Mouse (Mus musculus): Measurements from ENCODE around the gene Zfp992. TPM values are rescaled to one million over a fixed set of nuclear protein-coding genes. Genes with fewer than 3 reads are reported as not detected.
"Not testable (repeated sequence)": the region's sequence is repeated elsewhere in the genome, so short reads cannot be mapped to it uniquely, and the experiment has no call there.

The Zfp992 gene
- total RNA-seq, 2 experiments from 2014 or later, result 0.56 to 1.0 TPM

DNA sequence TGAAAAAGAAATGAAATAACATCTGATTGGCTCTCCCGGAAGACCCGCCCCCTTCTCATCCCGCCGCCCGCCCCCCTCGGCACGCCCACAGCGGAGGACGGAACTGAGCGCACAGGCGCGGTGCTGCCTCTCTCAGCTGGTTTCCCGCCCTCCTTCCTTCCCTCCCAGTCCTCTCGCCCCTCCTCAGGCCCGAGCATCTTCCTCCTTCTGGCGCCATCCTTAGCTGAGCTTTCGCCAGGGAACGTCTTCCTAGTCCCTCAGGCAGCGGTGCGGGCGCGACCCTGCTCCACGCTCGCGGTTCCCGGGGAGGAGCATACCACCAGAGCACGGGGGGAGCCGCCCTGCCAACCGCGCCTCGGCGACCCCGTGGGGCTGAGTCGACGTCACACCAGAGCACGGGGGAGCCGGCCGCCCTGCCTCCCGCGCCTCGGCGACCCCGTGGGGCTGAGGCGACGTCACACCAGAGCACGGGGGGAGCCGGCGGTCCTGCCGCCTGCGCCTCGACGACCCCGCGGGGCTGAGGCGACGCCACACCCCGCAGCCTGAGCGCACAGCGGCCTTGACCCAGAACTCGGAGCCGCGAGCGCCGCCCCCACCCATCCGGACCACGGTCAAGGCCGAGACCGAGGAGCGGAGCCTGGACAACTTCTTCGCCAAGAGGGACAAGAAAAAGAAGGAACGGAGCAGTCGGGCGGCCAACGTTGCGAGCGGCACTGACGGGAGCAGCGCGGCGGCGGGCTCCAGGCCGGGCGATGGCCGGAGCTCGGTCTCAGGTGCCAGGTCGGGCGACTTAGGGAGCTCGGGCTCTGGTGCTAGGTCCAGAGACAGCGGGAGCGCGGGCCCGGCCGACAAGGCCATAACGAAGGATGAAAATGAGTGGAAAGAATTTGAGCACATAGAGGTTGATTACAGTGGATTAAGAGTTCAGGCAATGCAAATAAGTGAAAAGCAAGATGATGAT lies 26.2 kb downstream of the Zfp992 start:
- not testable (repeated sequence) for DNase-seq

DNA sequence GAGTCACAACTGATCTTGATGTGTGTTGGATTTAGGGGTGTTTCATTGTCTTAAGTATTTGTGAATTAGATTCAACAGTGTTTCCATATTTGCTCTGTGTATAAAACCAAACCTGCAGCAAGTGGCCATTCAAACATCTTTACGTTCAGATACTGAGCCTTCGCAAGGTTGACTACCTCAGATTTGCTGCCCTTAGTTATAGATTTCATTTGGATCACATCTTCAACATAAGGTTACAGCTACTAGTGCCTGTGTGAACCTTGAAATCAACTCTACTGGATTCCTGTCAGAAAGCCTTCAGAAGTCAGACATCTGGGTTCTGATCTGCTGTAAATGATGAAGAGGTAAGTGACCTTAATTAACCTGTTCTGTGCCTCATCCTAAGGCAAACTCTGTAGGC lies 27.4 kb downstream of the Zfp992 start:
- DNase-seq, result not testable (repeated sequence)

DNA sequence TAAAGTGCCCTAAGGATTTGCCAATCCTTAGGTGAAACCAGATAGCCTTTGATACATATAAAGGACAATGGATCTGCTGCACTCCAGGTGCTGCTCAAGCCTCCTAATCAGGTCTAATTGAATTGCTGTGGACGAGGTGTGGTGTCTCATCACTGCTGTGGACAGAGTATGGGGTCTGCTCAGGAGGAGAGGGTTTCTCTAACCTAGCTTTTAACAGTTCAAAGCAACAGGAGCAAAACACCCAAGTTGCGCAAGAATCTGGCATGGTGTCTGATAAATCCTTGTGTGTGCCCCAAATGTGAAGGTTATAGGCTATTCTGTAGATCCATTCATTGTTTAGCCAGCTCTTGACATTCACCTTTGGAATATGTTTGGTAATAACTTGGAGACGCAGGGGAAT lies 28.1 kb downstream of the Zfp992 start:
- not testable (repeated sequence) for DNase-seq

GRCm38 (mm10) chr4:146480376-146481096 lies 31.7 kb downstream of the Zfp992 start:
- not testable (repeated sequence) for DNase-seq

DNA sequence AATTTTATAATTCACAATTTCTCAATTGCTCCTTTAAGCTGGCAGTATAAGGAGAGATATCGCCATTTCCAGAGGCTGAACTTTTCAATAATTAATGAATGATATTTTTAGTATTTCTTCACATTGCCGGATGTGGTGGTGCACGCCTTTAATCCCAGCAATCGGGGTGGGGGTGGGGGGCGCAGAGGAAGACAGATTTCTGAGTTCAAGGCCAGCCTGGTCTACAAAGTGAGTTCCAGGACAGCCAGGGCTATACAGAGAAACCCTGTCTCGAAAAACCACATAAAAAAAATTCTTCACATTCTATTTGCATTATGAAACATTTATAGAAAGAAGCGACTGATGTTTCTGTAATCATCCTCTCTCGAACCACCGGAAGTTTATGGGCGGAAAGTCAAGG lies 33.7 kb downstream of the Zfp992 start:
- not testable (repeated sequence) for DNase-seq

DNA sequence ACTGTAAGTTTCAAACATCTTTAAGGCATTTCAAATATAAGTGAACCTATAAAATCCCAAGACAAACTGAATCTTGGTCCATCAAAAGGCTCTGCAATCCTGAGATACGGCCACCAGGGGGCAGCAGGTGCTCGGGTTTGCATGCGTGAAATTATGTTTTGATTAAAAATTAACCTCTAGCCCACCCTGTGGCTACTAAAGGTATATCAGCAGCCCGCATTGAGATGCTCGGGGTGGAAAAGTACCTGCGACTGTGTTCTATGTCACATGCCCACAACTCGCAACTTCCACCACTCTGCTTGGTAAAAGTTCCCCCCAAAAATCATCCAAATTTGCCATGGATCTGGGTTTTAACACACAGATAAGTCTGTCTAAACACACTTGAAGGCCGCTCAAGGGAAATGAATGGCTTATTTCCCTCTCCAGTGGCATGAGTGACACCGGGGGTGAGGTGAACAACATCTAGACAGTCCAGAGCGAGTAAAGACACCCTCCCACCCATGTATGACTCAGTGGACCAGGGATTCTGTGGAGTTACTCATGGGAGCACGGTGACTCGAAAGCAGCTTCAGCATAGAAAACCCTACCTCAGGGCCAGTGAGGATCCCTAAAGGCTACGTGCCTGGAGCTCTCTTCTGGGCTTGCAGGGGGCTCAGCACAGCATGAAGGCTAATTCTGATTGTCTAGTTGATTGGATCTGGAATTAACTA lies 34.9 kb downstream of the Zfp992 start:
- not testable (repeated sequence) for DNase-seq

DNA sequence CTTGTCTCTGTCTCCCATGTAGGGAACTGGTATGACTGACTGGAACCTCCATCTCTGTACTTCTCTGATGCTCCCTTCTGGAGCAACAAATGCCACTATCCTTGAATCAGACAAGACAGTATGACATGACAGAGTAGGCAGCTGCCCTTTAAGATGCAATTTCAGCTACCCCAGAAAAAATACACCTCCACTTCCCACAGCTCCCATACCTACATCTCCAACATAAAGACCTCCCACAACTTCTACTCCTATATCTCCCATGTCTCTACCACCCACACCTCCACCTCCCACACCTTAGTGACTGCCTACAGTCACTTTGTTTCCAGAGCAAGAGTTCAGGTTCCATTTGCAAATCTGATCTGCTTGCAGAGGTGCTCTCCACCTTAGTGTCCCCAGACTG lies 35.9 kb downstream of the Zfp992 start:
- not testable (repeated sequence) for DNase-seq

DNA sequence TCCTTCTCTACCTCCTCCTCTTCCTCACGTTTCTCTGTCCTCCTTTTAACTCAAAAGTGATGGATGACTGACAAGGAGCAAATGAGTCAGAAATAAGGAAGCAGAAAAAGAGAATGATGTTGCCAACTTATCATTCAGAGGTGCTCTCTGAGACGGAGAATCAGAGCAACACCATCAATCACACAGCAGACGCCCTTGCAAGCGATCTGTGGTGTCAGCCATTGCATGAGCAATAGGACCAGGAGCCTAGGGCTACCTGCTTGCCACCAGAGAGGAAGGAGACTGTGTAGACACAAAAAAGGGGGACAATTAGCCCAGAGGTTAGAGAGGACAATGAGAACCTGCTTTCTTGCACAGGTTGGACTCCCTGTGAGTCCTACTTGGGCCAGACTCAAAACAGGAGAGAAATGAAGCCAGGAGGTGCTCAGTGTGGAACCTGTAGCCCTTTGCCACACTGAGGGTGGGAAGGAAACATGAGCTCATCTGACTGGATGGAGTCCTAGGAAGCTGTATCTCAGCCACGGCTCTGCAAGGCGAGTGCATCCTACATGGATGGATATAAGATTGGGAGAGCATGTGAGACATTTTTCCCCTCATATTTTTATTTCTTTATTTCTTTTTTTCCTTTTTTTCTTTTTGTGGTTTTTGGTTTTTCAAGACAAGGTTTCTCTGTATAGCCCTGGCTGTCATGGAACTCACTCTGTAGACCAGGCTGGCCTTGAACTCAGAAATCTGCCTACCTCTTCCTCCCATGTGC lies 36.5 kb downstream of the Zfp992 start:
- DNase-seq, result not testable (repeated sequence)

DNA sequence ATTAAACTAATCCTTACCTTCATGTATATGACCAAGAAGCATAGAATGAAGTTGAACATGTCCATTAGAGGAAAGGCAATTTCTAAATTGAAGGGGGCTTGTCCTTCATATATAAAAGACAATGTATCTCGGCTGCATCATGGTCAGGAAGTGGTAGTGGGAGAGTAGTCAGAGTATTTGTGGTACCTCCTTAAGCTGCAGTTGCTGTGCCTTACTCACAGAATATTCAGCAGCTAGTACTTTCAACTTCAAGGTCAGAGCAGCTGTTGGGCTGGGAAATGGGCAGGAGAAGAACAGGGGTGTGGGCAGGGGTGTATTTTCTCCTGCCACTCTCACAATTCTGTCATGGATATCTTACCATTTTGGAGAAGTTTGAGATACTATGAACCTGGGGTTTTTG lies 37.9 kb downstream of the Zfp992 start:
- DNase-seq, result not testable (repeated sequence)

DNA sequence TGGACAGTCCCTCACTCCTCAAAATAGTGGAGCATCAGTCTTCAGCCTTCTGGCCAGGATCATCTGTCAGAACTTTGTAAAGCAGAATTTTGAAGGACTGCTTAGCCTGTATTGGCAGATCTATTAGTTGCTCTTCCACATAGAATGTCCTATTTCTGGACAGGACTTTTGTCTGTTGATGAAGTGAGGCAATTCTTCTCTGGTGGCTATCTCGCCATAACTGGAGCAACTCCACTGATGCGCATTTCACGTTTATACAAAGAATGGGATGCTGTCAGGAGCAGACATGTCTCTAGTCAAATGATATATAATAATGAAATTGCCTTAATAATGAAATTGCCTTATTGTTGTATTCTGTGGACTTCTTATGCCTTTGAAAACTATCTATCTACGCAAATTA lies 40.4 kb downstream of the Zfp992 start:
- DNase-seq, result not testable (repeated sequence)

DNA sequence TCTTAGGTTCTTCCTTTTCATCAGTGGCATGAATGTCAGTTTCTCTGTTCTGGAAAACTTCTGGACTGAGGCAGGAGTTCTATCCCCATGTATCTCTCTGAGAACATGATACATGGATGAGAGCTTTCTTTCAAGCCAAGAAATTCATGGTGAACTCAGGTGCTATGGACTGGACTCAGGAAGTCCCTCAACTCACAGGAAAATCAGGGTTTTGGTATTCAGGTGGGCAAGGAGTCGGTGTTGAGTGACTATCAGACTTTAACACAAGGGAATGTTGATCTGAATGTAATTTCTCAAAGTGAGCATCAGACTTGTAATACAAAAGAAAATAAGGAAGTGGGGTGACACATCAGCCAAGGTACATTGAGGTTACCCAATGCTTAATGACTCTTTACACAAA lies 43.2 kb downstream of the Zfp992 start:
- DNase-seq, result not testable (repeated sequence)

DNA sequence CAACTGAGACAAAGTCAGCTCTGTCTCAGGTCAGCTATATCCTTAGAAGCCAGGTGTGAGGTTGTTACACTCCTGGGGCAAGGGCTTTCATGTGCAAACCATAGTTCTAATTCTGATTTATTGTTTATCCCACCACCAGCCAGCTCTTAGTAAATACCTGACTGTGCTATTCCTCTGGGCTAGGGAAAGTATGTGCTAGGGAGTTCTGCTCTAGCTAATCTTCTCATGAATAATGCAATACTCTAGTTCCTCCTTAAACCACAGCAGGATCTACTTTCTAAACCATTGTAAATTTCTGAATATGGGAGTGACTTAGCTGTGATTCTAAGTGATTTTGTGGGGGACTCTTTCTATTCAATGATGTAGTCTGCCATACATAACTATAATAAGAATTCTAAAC lies 43.6 kb downstream of the Zfp992 start:
- DNase-seq, result no peak

GRCm38 (mm10) chr4:146492851-146493250 lies 44.0 kb downstream of the Zfp992 start:
- DNase-seq, result no peak

GRCm38 (mm10) chr4:146493319-146493907 lies 44.6 kb downstream of the Zfp992 start:
- not testable (repeated sequence) for DNase-seq

GRCm38 (mm10) chr4:146494980-146495379 lies 46.2 kb downstream of the Zfp992 start:
- DNase-seq, result no peak

DNA sequence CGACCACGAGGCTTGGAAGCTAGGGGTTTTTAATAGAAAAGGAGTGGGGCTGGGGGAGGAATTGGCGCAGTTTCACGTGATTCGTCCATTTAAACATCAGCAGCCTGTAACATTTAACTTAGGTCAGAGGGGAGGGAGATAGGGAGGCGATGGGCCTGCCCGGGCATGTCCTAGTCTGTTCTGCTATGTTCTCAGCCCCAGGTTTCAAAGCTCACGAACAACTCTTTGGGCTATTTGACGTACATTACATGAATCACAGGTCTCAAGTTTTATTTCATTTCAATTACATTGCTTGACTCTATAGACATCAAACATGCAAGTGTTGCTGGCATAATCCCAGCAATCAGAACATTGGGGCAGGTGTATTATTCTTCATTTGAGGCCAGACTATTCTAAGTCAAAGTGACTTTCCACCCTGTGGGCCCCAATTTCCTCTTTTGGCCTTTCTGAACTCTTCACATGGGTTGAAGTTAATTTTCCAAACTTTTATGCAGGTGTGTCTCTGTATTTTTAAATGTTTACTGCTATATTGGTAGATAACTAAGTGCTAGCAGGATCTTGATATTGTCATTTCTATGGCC lies 49.0 kb downstream of the Zfp992 start:
- DNase-seq, result not testable (repeated sequence)

DNA sequence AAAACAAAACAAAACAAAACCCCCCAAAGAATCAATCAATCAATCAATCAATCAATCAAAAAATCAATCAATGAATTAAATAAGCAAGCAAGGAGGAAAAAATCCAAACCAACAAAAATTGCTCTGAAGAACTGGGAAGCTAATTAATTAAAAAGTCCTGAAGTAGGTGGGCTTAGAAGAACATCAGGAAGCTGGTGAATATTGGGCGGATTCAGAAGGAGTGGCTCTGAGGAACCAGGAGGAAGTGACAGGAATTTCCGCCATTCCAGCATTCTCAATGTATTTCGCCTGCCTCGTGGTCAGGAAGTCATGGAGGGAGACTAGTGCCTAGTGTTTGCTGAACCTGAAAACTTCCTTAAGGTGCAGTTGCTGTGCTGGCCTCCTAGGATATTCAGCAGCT lies 52.9 kb downstream of the Zfp992 start, which contains the start of gene Zfp981:
Zfp981 (plus strand) TSS at position 301 of the 400 bp plus-strand sequence.
- not testable (repeated sequence) for DNase-seq

GRCm38 (mm10) chr4:146509029-146509428 lies 60.2 kb downstream of the Zfp992 start:
- DNase-seq, result not testable (repeated sequence)

GRCm38 (mm10) chr4:146511871-146512270 lies 63.0 kb downstream of the Zfp992 start:
- not testable (repeated sequence) for DNase-seq

GRCm38 (mm10) chr4:146516474-146516873 lies 67.7 kb downstream of the Zfp992 start:
- no peak for DNase-seq

GRCm38 (mm10) chr4:146517150-146517549 lies 68.3 kb downstream of the Zfp992 start:
- DNase-seq, result not testable (repeated sequence)
